Mouse (Mus musculus): ENCODE measurements around the gene Pdlim4.

GRCm38 (mm10) chr11:54027131-54028043, 41.4 kb downstream of the Pdlim4 start:
- TF ChIP-seq CTCF (IDR thresholded peaks at IDR 0.05; ENCODE audit: control insufficient read depth, insufficient read depth, low read length): no peak
- no peak for TF ChIP-seq POLR2A (IDR thresholded peaks at IDR 0.05; ENCODE audit: borderline replicate concordance, control insufficient read depth, low read depth, low read length)
